Mouse (Mus musculus): ENCODE results near the gene Tmigd1. TPM values are rescaled to one million over a fixed set of nuclear protein-coding genes. Genes with fewer than 3 reads are reported as not detected.

Tmigd1 gene
- polyA plus RNA-seq (2012) = not detected in 2 replicates

DNA sequence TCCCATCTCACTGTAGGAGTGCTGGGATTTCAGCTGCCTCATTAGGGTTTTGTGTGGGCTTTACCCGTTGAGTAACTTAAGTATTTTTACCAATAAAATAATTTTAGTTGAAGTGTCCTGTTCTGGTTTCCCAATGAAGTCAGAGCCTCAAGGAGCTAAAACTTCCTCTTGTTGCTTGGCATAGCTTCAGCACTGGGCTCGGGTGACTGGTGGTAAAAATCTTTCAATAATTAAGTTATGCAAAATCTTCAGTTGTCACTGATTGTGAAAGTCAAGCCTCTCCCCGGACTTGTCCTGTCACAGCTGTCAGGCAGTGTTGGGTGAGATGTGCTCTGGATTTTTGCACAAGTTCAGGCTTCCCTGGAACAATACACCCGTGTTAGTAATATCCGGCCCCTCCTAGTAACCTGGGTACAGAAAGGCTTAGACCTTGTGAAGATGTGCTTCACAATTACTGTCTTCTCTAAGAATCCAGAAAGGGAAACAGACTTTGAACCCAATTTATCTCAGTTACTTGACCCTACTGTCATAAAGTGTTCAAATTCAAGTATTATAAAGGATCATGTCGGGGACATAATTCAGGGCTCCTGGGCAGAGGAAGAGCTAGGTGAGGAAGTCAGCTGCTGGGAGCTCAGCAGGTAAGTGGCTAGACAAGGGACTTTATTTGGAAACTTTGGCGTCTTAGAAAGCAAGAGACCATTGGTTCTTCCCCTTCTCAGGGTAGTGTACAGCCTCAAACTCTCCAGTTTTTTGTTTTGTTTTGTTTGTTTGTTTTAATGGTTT is at the start of gene Tmigd1:
Gene Tmigd1 (plus strand): TSS at position 581 of the 783 bp plus-strand sequence.

GRCm38 (mm10) chr11:76924759-76925236 is 22.8 kb downstream of the Tmigd1 start, which contains the start of gene Blmh:
Gene Blmh, plus strand, starts transcription at chr11:76924809.

Other genes starting within 250 kb of the Tmigd1 start
- not detected in 2 replicates for gene Bhlha9, start 229.7 kb upstream of the Tmigd1 start, polyA plus RNA-seq (2012)
- gene Trarg1, start 222.4 kb upstream of the Tmigd1 start, polyA plus RNA-seq (2012) = not detected in 2 replicates
- gene Gosr1, start 138.6 kb upstream of the Tmigd1 start, polyA plus RNA-seq (2012) = 1.3 and 1.7 TPM in 2 replicates
- gene Cpd, start 55.1 kb upstream of the Tmigd1 start, polyA plus RNA-seq (2012) = 4.1 and 4.6 TPM in 2 replicates
- gene Blmh, start 22.6 kb downstream of the Tmigd1 start, polyA plus RNA-seq (2012) = 16.5 and 17.7 TPM in 2 replicates
- 0.06 and 0.08 TPM in 2 replicates for gene Slc6a4, start 96.4 kb downstream of the Tmigd1 start, polyA plus RNA-seq (2012)
- 4.7 and 6.3 TPM in 2 replicates for gene Nsrp1, start 176.3 kb downstream of the Tmigd1 start, polyA plus RNA-seq (2012)

Data from megakaryocyte-erythroid progenitor cell, adult 5 weeks (primary cell).